Mouse (Mus musculus) neural tube, embryonic 11.5 days (tissue): ENCODE results near the gene Nol8. TPM values are rescaled to one million over a fixed set of nuclear protein-coding genes. Genes with fewer than 3 reads are reported as not detected.

Experiments used
- ATAC-seq: fragments of 200-750 bp; cut with Nextera tagmentation; 2 replicates; pipeline ENCODE4 v1.8.0; 2017; ENCODE audit warnings: moderate number of reproducible peaks, mild to moderate bottlenecking, moderate TSS enrichment, moderate library complexity; ENCODE audit not compliant: insufficient read depth, low FRiP score, low TSS enrichment
- DNase-seq: peaks from one replicate; pipeline ENCODE4 v3.0.0-alpha.2; 2015; ENCODE audit warnings: low spot score
- H3K27ac ChIP-seq: fragments of 300-500 bp; sonication (generic); 2 replicates; pipeline ENCODE4 v1.5.1; 2014; ENCODE audit warnings: low read depth, mild to moderate bottlenecking, low read length
- H3K27me3 ChIP-seq: fragments of 300-500 bp; sonication (generic); 2 replicates; pipeline ENCODE4 v1.6.1; 2014; ENCODE audit warnings: mild to moderate bottlenecking, low read length, mixed read lengths; ENCODE audit not compliant: control insufficient read depth, insufficient read depth
- H3K36me3 ChIP-seq: fragments of 300-500 bp; sonication (generic); 2 replicates; pipeline ENCODE4 v1.6.1; 2014; ENCODE audit warnings: mild to moderate bottlenecking, low read length, moderate library complexity, mixed read lengths; ENCODE audit not compliant: control insufficient read depth, insufficient read depth
- H3K4me1 ChIP-seq: fragments of 300-500 bp; sonication (generic); 2 replicates; pipeline ENCODE4 v1.6.1; 2014; ENCODE audit warnings: low read length, mixed read lengths; ENCODE audit not compliant: control insufficient read depth, insufficient read depth
- H3K4me2 ChIP-seq: fragments of 300-500 bp; sonication (generic); 2 replicates; pipeline ENCODE4 v1.6.1; 2014; ENCODE audit warnings: low read depth, mild to moderate bottlenecking, moderate library complexity
- H3K4me3 ChIP-seq: fragments of 300-500 bp; sonication (generic); 2 replicates; pipeline ENCODE4 v1.5.1; 2014; ENCODE audit warnings: low read depth, low read length
- H3K9ac ChIP-seq: fragments of 300-500 bp; sonication (generic); 2 replicates; pipeline ENCODE4 v1.6.1; 2014; ENCODE audit warnings: mild to moderate bottlenecking, low read length
- H3K9me3 ChIP-seq: fragments of 300-500 bp; sonication (generic); 2 replicates; pipeline ENCODE4 v1.6.1; 2016; ENCODE audit warnings: low read length; ENCODE audit not compliant: control insufficient read depth
- WGBS: fragments of 180-500 bp; shearing (Covaris S2); extraction: QIAGEN DNeasy Blood & Tissue Kit; methylation state at CpG from one replicate; pipeline ENCODE4 v1.1.7; 2014; 5-methylcytosine and 5-hydroxymethylcytosine counted together
- polyA plus RNA-seq: library from polyadenylated mRNA; unstranded; fragments of >200 nt; fragmentation: Nextera tagmentation; extraction: Ambion mirVana; gene quantifications from 2 replicates; pipeline ENCODE4 v1.2.1, GENCODE M21; 2014

Gene Nol8
- polyA plus RNA-seq, 1 experiment from 2014 or later: 20.3 TPM

- Histone ChIP-seq H3K4me2 (no peak overlapping the region), H3K27me3 (no peaks in the 10 kb centered on the region), H3K27ac (no peak overlapping the region), H3K9me3 (no peaks in the 10 kb centered on the region), H3K36me3 (peaks cover 36% of the 10 kb centered on the region), H3K9ac (no peak overlapping the region), H3K4me1 (no peaks in the 10 kb centered on the region), H3K4me3 (no peak overlapping the region)
- ATAC-seq (no peak), DNase-seq (no peak)
- WGBS: 93% methylated on average over 3 of the region's 3 CpGs
Measured at GRCm38 (mm10) chr13:49719310-49719709, 66.4 kb downstream of the Nol8 start.

Other genes with a start within 250 kb of the Nol8 start
- 16.2 and 19.7 TPM in 2 replicates for gene Ippk, start 231.8 kb upstream of the Nol8 start, polyA plus RNA-seq
- 0.61 and 0.87 TPM in 2 replicates for gene Tes3-ps, start 159.8 kb upstream of the Nol8 start, polyA plus RNA-seq
- gene Ecm2, start 148.3 kb upstream of the Nol8 start, polyA plus RNA-seq: 0.28 TPM in 2 replicates
- gene Aspn, start 108.6 kb upstream of the Nol8 start, polyA plus RNA-seq: 0.14 TPM in 1 of 2 replicates, not detected in the other
- 0.24 and 0.28 TPM in 2 replicates for gene Omd, start 70.6 kb upstream of the Nol8 start, polyA plus RNA-seq
- 2.3 and 3.9 TPM in 2 replicates for gene Ogn, start 45.0 kb upstream of the Nol8 start, polyA plus RNA-seq
- gene Cenpp, start 293 bp upstream of the Nol8 start, polyA plus RNA-seq: 25.8 and 30.8 TPM in 2 replicates
- 110 and 123 TPM in 2 replicates for gene Iars, start 29.0 kb downstream of the Nol8 start, polyA plus RNA-seq
- gene Gm30302, start 145.9 kb downstream of the Nol8 start, polyA plus RNA-seq: not detected in 2 replicates